Mouse (Mus musculus): ENCODE results near the gene Chrnb1. TPM values are rescaled to one million over a fixed set of nuclear protein-coding genes. Genes with fewer than 3 reads are reported as not detected.
A peak's percentile ranks its signal among the peaks of the same experiment; 100 is the strongest.

Chrnb1 gene
- total RNA-seq (2021), result 10 to 100 TPM; 36.2 to 53.1 TPM
- long read RNA-seq, experiment 1, transcript Chrnb1-201 (11 exons, 2,155 nt), result major isoform, 15 of 21 reads
- long read RNA-seq, experiment 1, partial matches to known transcripts, result 1 of 21 reads
- long read RNA-seq, experiment 1, other reads (novel, unspliced or antisense), result 5 of 21 reads
- long read RNA-seq, experiment 2, transcript Chrnb1-201 (11 exons, 2,155 nt), result major isoform, 23 of 33 reads
- long read RNA-seq, experiment 2, partial matches to known transcripts, result 7 of 33 reads
- long read RNA-seq, experiment 2, other reads (novel, unspliced or antisense), result 3 of 33 reads

GRCm38 (mm10) chr11:69795168-69795982, at the start of gene Chrnb1:
TSS of gene Chrnb1 (minus strand) at chr11:69795943.
- peak; percentile 96 for DNase-seq

GRCm38 (mm10) chr11:69838714-69839104, 43.0 kb upstream of the Chrnb1 start:
- no peak for DNase-seq

GRCm38 (mm10) chr11:69837952-69838713, 42.4 kb upstream of the Chrnb1 start, which contains the start of gene Tmem256:
TSS of gene Tmem256 (plus strand) at chr11:69838514.
- peak; percentile 96 for DNase-seq

- no peak for DNase-seq
These were observed 41.8 kb upstream of the Chrnb1 start, which contains the start of gene Nlgn2 for GRCm38 (mm10) chr11:69837604-69837951. TSS of gene Nlgn2 (minus strand) at chr11:69837784.

GRCm38 (mm10) chr11:69836703-69837576, 41.2 kb upstream of the Chrnb1 start:
- DNase-seq, result peak; percentile 58

- no peak for DNase-seq
These were observed 40.2 kb upstream of the Chrnb1 start for GRCm38 (mm10) chr11:69835966-69836335.

GRCm38 (mm10) chr11:69835326-69835965, 39.7 kb upstream of the Chrnb1 start:
- no peak for DNase-seq

GRCm38 (mm10) chr11:69834001-69834549, 38.3 kb upstream of the Chrnb1 start:
- no peak for DNase-seq

- no peak for DNase-seq
These were observed 37.8 kb upstream of the Chrnb1 start for GRCm38 (mm10) chr11:69833554-69833953.

GRCm38 (mm10) chr11:69828832-69829231, 33.1 kb upstream of the Chrnb1 start:
- DNase-seq, result no peak

GRCm38 (mm10) chr11:69823456-69823855, 27.7 kb upstream of the Chrnb1 start:
- no peak for DNase-seq

GRCm38 (mm10) chr11:69822080-69822479, 26.3 kb upstream of the Chrnb1 start, which contains the start of gene Spem1:
TSS of gene Spem1 (minus strand) at chr11:69822180.
- no peak for DNase-seq

- no peak for DNase-seq
These were observed 23.1 kb upstream of the Chrnb1 start for GRCm38 (mm10) chr11:69818871-69819270.

- DNase-seq, result no peak
These were observed 22.6 kb upstream of the Chrnb1 start, which contains the start of gene Spem2 for GRCm38 (mm10) chr11:69818365-69818764. TSS of gene Spem2 (minus strand) at chr11:69818465.

- no peak for DNase-seq
These were observed 20.8 kb upstream of the Chrnb1 start for GRCm38 (mm10) chr11:69816520-69816919.

- DNase-seq, result no peak
These were observed 19.4 kb upstream of the Chrnb1 start, which contains the start of gene Gm39566 for GRCm38 (mm10) chr11:69815155-69815554. TSS of gene Gm39566 (minus strand) at chr11:69815298.

GRCm38 (mm10) chr11:69810280-69810679, 14.5 kb upstream of the Chrnb1 start:
- DNase-seq, result no peak

GRCm38 (mm10) chr11:69807641-69808040, 11.9 kb upstream of the Chrnb1 start:
- no peak for DNase-seq

- DNase-seq, result no peak
These were observed 10.6 kb upstream of the Chrnb1 start for GRCm38 (mm10) chr11:69806378-69806777.

All from gastrocnemius, postnatal 25 days (tissue).